Mouse (Mus musculus): ENCODE data around the gene Olfr24. TPM values are rescaled to one million over a fixed set of nuclear protein-coding genes. Genes with fewer than 3 reads are reported as not detected.

The Olfr24 gene
- polyA plus RNA-seq, 1 experiment from 2014 or later, result 0.04 TPM

Other genes starting within 250 kb of the Olfr24 start
- gene Muc16, start 89.5 kb downstream of the Olfr24 start, polyA plus RNA-seq (2016; fragmentation: Nextera tagmentation; extraction: Ambion mirVana), result not detected in 2 replicates
- not detected in 2 replicates for gene Olfr828, start 55.5 kb upstream of the Olfr24 start, polyA plus RNA-seq (2016; fragmentation: Nextera tagmentation; extraction: Ambion mirVana)
- not detected in 2 replicates for gene Olfr829, start 90.9 kb upstream of the Olfr24 start, polyA plus RNA-seq (2016; fragmentation: Nextera tagmentation; extraction: Ambion mirVana)
- not detected in 2 replicates for gene Olfr830, start 110.7 kb upstream of the Olfr24 start, polyA plus RNA-seq (2016; fragmentation: Nextera tagmentation; extraction: Ambion mirVana)
- not detected in 2 replicates for gene Olfr832, start 173.1 kb upstream of the Olfr24 start, polyA plus RNA-seq (2016; fragmentation: Nextera tagmentation; extraction: Ambion mirVana)
- not detected in 2 replicates for gene Olfr834, start 224.0 kb upstream of the Olfr24 start, polyA plus RNA-seq (2016; fragmentation: Nextera tagmentation; extraction: Ambion mirVana)